Mouse (Mus musculus) E14TG2a.4 (cell line): ENCODE measurements around the gene Abr.

Experiments
- CTCF ChIP-seq: conservative IDR thresholded peaks from 2 replicates; pipeline ENCODE4 v1.5.1; 2014; ENCODE audit warnings: low read length
- NANOG ChIP-seq: IDR thresholded peaks from 2 replicates; pipeline ENCODE4 v1.6.1; 2014; ENCODE audit warnings: borderline replicate concordance, low read length, mixed read lengths

DNA sequence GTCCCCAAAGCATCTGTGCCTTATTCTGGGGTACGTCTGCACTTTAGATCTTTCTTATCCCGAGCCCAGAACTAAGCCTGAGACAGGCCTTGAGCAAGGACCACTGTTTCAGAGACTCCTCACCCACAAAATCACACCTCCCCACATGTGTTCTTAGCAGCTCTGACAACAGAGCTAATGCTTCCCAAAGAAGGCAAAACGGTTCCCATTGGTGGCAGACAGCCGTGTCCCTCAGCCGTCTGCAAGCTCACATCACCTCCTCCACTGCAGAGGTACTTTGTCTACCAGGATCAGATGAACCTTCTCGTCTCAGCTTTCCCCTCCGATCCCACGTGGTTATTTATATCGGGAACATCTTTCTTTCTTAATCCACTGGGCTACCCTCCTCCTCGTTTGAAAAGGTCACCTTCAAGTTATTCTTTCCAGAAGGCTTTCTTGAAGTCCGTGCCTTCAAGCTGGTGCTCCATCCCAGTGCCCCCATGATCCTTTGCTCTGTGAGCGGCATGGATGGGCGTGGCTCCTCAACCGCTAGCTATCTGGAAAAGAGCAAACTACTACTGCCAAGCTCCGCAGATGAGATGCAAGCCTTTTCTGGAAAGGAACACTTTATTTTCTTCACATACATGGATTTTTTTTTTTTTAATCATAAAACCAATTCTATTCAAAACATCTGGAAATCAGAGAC, 240.8 kb downstream of the Abr start:
- no peak for TF ChIP-seq CTCF
- no peak for TF ChIP-seq NANOG
